In genomic region chr2:14054716-14055115, GRCm38 (mm10) we compare ENCODE assay signal across 8 mouse cellular contexts. TPM values are rescaled to one million over a fixed set of nuclear protein-coding genes. Genes with fewer than 3 reads are reported as not detected.
DNase-seq lines count a peak whose midpoint lies in the region; ATAC-seq and TF ChIP-seq lines count a peak whose summit lies in the region.

No protein-coding gene starts in this region.

- no peak for DNase-seq in gastrocnemius, adult 2 months
- DNase-seq in gastrocnemius, postnatal 14 days, result no peak
- no peak for DNase-seq in liver, postnatal 0 days
- no peak for DNase-seq in adrenal gland, postnatal 14 days
- no peak for DNase-seq in spleen, adult 18-20 months

- H3K27me3 ChIP-seq in C2C12 (ENCODE audit: control insufficient read depth, insufficient read depth, insufficient read length), result no peaks in the 10 kb centered on the region
- H3K27me3 ChIP-seq in forebrain, embryonic 16.5 days (replicated peaks; ENCODE audit: control insufficient read depth, insufficient read depth, low read length), result no peaks in the 10 kb centered on the region
- H3K27me3 ChIP-seq in liver, postnatal 0 days (ENCODE audit: insufficient read depth, low read length), result no peaks in the 10 kb centered on the region

- TF ChIP-seq EP300 in liver, postnatal 0 days (IDR thresholded peaks at IDR 0.05; ENCODE audit: low read depth), result no peak

- TF ChIP-seq CTCF in gastrocnemius, adult 2 months (IDR thresholded peaks at IDR 0.05), result no peak
- TF ChIP-seq CTCF in C2C12 (IDR thresholded peaks at IDR 0.05; ENCODE audit: control insufficient read depth, insufficient read depth, insufficient read length), result no peak
- no peak for TF ChIP-seq CTCF in liver, postnatal 0 days (IDR thresholded peaks at IDR 0.05; ENCODE audit: low read depth)

- no peaks in the 10 kb centered on the region for H3K36me3 ChIP-seq in C2C12 (ENCODE audit: control insufficient read depth, insufficient read depth)
- H3K36me3 ChIP-seq in forebrain, embryonic 16.5 days (ENCODE audit: control insufficient read depth, insufficient read depth), result no peaks in the 10 kb centered on the region
- H3K36me3 ChIP-seq in liver, postnatal 0 days (replicated peaks; ENCODE audit: insufficient read depth, low read length), result no peaks in the 10 kb centered on the region

- H3K4me2 ChIP-seq in forebrain, embryonic 16.5 days (ENCODE audit: low read length), result peak overlapping the region; percentile 81
- peak overlapping the region; percentile 84 for H3K4me2 ChIP-seq in liver, postnatal 0 days (ENCODE audit: low read depth, low read length)

- peak overlapping the region; percentile 99 for H3K27ac ChIP-seq in gastrocnemius, adult 2 months
- peak overlapping the region; percentile 92 for H3K27ac ChIP-seq in forebrain, embryonic 16.5 days (ENCODE audit: low read length)
- peak overlapping the region; percentile 84 for H3K27ac ChIP-seq in liver, postnatal 0 days (ENCODE audit: low read depth)

- H3ac ChIP-seq in C2C12 (ENCODE audit: control insufficient read depth, insufficient read length, low read depth), result peak overlapping the region; percentile 84

- peaks cover 48% of the 10 kb centered on the region for H3K79me2 ChIP-seq in C2C12 (ENCODE audit: control insufficient read depth, insufficient read depth)

- peak overlapping the region; percentile 99 for H3K4me3 ChIP-seq in gastrocnemius, adult 2 months
- H3K4me3 ChIP-seq in C2C12 (ENCODE audit: insufficient read depth, poor library complexity, severe bottlenecking), result peak overlapping the region; percentile 81
- peak overlapping the region; percentile 82 for H3K4me3 ChIP-seq in forebrain, embryonic 16.5 days (replicated peaks; ENCODE audit: low read length)
- peak overlapping the region; percentile 96 for H3K4me3 ChIP-seq in liver, postnatal 0 days (ENCODE audit: low read depth, low read length)

- H3K9ac ChIP-seq in forebrain, embryonic 16.5 days (replicated peaks; ENCODE audit: low read depth, low read length), result peak overlapping the region; percentile 93
- peak overlapping the region; percentile 76 for H3K9ac ChIP-seq in liver, postnatal 0 days (replicated peaks)

- 5% methylated on average over 6 of the region's 6 CpGs for WGBS in forebrain, embryonic 16.5 days
- WGBS in liver, postnatal 0 days (ENCODE audit: insufficient replicate concordance), result 2% methylated on average over 6 of the region's 6 CpGs

- H3K79me3 ChIP-seq in C2C12 (ENCODE audit: low read depth), result peaks cover 41% of the 10 kb centered on the region

- H3K9me3 ChIP-seq in forebrain, embryonic 16.5 days (ENCODE audit: control insufficient read depth, low read length), result no peaks in the 10 kb centered on the region
- H3K9me3 ChIP-seq in liver, postnatal 0 days (ENCODE audit: low read length), result no peaks in the 10 kb centered on the region

- no peak; the same call in 1 of the 2 replicates for ATAC-seq in forebrain, embryonic 16.5 days
- ATAC-seq in liver, postnatal 0 days, result peak; percentile 8; the same call in 1 of the 2 replicates
- no peak for ATAC-seq in inflammation-experienced regulatory T-cells, adult 6 months

- peaks cover 9% of the 10 kb centered on the region for H3K4me1 ChIP-seq in forebrain, embryonic 16.5 days (replicated peaks; ENCODE audit: control insufficient read depth, insufficient read depth, low read length)
- H3K4me1 ChIP-seq in liver, postnatal 0 days (ENCODE audit: insufficient read depth), result peaks cover 12% of the 10 kb centered on the region

- intact Hi-C loops in gastrocnemius, adult 2 months (cut with DNase I), result loop anchor here (5.0 kb wide), 1 partner anchor 103 kb away; no protein-coding TSS in a partner anchor
- intact Hi-C loops in gastrocnemius, postnatal 14 days (cut with DNase I; ENCODE audit: low total_unique reads), result no loop called here

TF ChIP-seq in C2C12, 6 proteins besides CTCF, POLR2A, EP300 and RAD21:
- no peak for TF ChIP-seq USF1 (IDR thresholded peaks at IDR 0.05; ENCODE audit: low read depth)
- no peak for TF ChIP-seq MYOG (IDR thresholded peaks at IDR 0.05; ENCODE audit: control insufficient read depth, extremely low read depth, insufficient read length)
- TF ChIP-seq FOSL1 (IDR thresholded peaks at IDR 0.05; ENCODE audit: insufficient read depth, low read length, poor library complexity, severe bottlenecking), result no peak
- TF ChIP-seq MYOD1 (IDR thresholded peaks at IDR 0.05; ENCODE audit: control insufficient read depth, insufficient read length, low read depth), result no peak
- TF ChIP-seq CEBPB (IDR thresholded peaks at IDR 0.05; ENCODE audit: low read depth), result no peak
- no peak for TF ChIP-seq MAX (IDR thresholded peaks at IDR 0.05)
TF ChIP-seq in C2C12: peak in this region for 0.

RNA-seq across cellular contexts. Expression of gene Hacd1, which starts 1.2 kb away (rescaled TPM):
- total RNA-seq in gastrocnemius, adult 2 months (2021), result 100 to 1,000 TPM; 103 to 105 TPM
- 100 to 1,000 TPM; 321 to 334 TPM for total RNA-seq in gastrocnemius, postnatal 14 days (2021)
- polyA plus RNA-seq in C2C12 (2012; fragmentation: generic; extraction: Trizol), result 95.0 TPM
- 57.2 and 58.4 TPM in 2 replicates for polyA plus RNA-seq in forebrain, embryonic 16.5 days (2015; fragmentation: Nextera tagmentation; extraction: Ambion mirVana)
- polyA plus RNA-seq in liver, postnatal 0 days (2015; fragmentation: Nextera tagmentation; extraction: Ambion mirVana), result 68.3 and 72.2 TPM in 2 replicates
- polyA plus RNA-seq in inflammation-experienced regulatory T-cells, adult 6 months (2017; shearing (Covaris generic)), result not detected
- total RNA-seq in adrenal gland, postnatal 14 days (2021), result 48.9 and 49.1 TPM in 2 replicates

RNA-seq across cellular contexts. Expression of gene Stam, which starts 19.2 kb away (rescaled TPM):
- total RNA-seq in gastrocnemius, adult 2 months (2021), result 10 to 100 TPM; 19.9 to 25.2 TPM
- 10 to 100 TPM; 23.2 to 25.3 TPM for total RNA-seq in gastrocnemius, postnatal 14 days (2021)
- 14.5 TPM for polyA plus RNA-seq in C2C12 (2012; fragmentation: generic; extraction: Trizol)
- 141 TPM in 2 replicates for polyA plus RNA-seq in forebrain, embryonic 16.5 days (2015; fragmentation: Nextera tagmentation; extraction: Ambion mirVana)
- 13.3 and 15.6 TPM in 2 replicates for polyA plus RNA-seq in liver, postnatal 0 days (2015; fragmentation: Nextera tagmentation; extraction: Ambion mirVana)
- 10 to 100 TPM; 14.1 to 25.7 (median 16.8) TPM for polyA plus RNA-seq in inflammation-experienced regulatory T-cells, adult 6 months (2017; shearing (Covaris generic))
- total RNA-seq in adrenal gland, postnatal 14 days (2021), result 47.2 and 47.5 TPM in 2 replicates

Comparison
In these comparisons a context has a peak if more than half of its experiments do, and no peak if none do; other contexts are left out.
1. RNA of gene Hacd1, which starts 1.2 kb away (polyA plus RNA-seq): 95.0 TPM in C2C12 (single experiment), 68.3 to 72.2 TPM in liver, postnatal 0 days and 57.2 to 58.4 TPM in forebrain, embryonic 16.5 days; not detected in inflammation-experienced regulatory T-cells, adult 6 months; every median in the first group is over 10 times any median in the second.
2. Peak in every context shown above with its lines, with median percentiles within 50 percentile points of each other: H3K27ac ChIP-seq and H3K4me3 ChIP-seq.